Mouse (Mus musculus): ENCODE measurements around the gene Vwa5b2.

The Vwa5b2 gene

DNA sequence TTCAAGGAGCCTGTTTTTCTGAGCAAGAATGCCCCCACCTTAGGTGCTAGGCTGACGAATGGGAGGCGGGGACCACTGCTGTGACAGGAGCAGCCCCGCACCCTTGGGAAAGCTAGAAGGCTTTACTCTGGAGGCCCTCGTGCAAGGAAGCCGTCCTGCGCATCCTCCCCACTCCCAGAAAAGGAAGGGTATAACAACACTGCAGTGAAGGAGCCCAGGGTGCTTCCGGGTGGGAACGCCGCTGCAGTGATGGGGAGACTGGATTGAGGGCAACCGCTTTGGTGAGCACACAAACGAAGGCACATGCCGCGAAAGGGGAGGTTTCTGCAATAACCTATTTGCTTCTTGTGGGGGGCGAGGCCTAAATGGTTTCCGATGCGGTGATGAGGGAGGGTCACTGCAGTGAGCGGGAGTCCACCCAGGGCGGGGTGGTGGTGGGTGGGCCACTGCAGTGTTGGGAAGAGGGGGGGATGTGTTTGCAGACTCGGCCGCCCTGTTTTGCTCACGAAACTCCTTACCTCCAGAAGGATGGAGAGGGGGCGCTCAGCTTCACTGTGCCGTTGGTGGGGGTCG lies at the start of gene Vwa5b2:
TSS of gene Vwa5b2 (plus strand) at position 106 of the 573 bp plus-strand sequence.
- DNase-seq (ENCODE audit: extremely low spot score, low spot score): peak; percentile 48

DNA sequence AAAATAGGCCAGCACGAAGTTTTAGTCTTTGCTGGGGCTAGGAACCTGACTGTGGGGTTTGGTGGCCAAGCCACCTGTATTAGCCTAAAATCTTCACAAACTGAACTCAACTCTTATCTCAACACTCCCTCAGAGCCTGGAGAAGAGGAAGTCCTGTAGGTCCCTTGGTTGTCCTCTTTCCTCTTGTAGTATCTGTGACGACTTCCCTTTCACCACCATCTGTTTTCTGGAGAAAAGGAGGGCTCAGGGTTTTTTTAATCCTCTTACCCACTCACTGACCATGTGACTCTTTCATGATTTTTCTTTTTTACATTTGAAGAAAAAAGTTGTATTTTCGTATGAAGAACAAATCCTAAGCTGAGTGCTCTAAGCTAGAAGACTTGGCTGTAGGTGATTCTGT lies 49.6 kb upstream of the Vwa5b2 start:
- no peak for DNase-seq (ENCODE audit: extremely low spot score, low spot score)

DNA sequence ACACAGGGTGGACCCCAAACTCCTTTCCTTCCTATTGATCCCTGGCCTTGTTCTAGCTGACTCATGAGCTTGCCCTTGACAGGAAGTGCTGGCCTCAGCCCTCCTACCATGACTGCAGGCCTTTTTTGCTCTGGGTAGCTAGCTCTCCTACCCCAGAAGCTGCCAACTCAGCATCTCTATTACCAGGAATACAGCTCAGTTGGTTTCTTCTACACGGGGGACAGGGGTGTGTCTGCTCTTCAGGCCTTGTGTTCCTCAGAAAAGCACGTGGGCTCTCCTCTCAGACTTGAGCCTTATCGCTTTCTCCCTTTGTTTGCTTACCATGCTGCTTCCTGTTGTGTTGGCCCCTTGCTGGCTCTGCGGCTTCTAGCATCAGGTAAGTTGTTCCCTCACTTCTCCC lies 48.8 kb upstream of the Vwa5b2 start:
- DNase-seq (ENCODE audit: extremely low spot score, low spot score): no peak

DNA sequence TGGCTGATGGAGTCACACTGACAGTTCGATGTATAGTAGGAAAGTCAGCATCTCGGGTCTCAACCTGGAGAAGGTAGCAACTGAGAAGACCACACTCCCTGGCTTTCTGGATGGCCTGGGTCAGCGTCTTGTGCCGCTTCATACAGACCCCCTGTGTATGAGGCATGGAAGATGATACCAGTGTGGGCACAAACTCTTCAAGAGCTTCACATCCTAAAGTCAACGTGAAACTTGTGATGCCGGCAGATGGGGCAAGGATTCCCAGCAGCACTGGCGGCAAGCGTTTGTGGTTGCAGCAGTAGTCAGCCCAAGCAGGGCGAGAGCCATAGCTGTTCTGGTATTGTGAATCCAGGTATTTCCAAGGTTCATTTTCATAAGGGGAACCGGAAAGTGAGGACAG lies 43.6 kb upstream of the Vwa5b2 start:
- no peak for DNase-seq (ENCODE audit: extremely low spot score, low spot score)

DNA sequence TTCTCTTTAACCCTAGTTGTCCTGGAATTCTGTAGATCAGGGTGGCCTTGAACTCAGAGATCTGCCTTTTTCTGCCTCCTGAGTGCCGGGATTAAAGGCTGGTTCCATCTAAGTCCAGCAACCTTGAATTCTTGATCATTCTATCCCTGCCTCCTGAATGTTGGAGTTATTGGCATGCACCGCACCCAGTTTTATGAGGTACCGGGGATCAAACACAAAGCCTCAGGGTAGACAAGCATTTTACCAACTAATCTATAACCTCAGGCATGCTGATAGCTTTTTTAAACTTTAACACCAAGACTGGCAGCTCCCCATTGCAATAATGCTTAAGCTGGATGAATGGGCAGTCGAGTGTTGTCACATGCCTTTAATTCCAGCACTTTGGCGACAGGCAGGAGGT lies 41.8 kb upstream of the Vwa5b2 start:
- DNase-seq (ENCODE audit: extremely low spot score, low spot score): no peak

DNA sequence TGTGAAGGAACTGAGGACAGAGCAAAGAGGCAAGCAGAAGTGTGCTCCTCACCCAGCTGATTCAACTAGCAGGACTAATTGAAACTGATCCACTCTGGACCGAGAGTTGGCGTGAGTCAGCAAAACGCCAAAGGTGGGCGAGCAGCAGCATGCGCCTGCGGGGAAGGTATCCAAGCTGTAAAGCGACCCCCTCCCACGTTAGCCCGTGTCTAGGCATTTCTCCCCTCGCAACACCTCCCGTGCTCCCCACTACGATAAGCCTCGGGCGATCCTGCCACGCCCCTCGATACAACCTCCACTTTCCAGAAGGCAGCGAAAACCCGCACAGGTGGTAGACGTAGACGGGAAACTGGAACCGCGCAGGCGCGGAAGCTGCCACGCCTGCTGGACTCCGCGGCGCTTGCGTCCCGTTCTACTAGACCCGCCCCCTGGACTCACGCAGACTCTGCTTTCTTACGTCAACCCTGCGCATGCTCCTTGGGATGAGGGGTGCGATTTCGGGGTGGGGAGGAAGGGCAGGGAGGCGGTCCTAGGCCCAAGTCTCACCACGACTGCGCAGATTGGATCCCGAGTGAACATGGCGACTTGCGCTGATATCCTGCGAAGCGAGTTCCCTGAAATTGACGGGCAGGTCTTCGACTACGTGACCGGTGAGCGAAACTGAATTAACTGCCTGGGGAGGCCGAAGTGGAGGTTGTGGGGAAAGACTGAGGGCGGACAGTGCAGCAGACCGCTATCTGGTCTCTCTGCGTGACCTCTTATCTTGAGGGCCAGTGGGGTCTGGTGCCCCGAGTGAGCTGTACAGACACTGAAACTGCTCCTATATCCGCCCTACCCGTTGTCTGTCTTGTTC lies 40.9 kb upstream of the Vwa5b2 start, which contains the start of gene Abcf3:
TSS of gene Abcf3 (plus strand) at position 482 of the 853 bp plus-strand sequence.
- peak; percentile 95 for DNase-seq (ENCODE audit: extremely low spot score, low spot score)

DNA sequence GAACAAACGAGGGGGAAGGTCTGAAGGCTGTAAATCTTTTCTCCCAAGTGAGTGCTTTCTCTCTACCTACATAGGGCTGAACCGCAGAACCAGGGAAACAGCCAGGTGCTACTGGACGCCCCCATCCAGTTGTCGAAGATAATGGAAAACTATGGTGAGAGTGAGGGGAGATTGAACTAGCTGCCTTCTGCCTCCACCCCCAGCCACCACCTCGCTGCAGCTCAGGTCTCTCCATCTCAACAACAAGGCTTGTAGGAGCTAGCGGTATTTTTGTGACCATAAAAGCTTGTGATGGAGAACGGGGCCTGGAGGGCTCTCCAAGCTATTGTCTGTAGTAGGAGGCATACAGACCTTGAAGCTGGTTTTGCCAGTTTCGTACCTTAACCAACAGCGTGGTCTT lies 40.1 kb upstream of the Vwa5b2 start:
- DNase-seq (ENCODE audit: extremely low spot score, low spot score): no peak

DNA sequence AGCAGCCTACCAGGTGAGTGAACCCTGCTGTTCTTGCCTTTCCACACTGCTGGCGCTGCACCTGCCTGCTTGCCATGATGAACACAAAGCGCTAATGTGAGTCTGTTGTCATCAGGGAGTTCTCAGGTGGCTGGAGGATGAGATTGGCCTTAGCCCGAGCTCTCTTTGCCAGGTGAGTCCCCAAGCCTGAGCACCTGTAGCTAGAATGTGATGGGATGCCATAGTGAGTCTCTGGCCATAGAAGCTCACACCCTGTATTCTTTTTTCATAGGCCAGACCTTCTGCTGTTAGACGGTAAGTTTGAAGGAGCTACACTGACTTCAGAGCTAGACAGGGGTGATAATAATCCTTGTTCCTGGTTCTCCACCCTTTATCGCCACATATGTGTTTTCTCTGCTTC lies 37.6 kb upstream of the Vwa5b2 start:
- no peak for DNase-seq (ENCODE audit: extremely low spot score, low spot score)

DNA sequence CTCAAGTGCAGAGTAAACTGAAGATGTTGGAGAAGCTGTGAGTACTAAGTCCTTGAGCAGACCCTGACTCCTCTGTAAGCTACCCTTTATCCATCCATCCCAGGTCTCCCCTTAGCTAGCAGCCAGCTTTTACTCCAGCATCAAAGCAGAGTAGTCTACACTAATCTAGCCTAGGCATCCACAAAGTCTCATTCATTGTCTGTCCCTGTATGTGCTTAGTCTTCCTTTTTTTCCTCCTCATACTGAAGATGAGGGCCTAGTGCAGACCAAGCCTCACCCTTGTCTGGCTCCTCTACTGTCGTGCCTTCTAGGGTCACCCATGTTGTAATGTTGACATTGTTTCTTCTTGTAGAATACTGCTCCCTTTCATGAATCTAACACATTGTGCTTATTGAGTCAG lies 36.7 kb upstream of the Vwa5b2 start:
- DNase-seq (ENCODE audit: extremely low spot score, low spot score): no peak

DNA sequence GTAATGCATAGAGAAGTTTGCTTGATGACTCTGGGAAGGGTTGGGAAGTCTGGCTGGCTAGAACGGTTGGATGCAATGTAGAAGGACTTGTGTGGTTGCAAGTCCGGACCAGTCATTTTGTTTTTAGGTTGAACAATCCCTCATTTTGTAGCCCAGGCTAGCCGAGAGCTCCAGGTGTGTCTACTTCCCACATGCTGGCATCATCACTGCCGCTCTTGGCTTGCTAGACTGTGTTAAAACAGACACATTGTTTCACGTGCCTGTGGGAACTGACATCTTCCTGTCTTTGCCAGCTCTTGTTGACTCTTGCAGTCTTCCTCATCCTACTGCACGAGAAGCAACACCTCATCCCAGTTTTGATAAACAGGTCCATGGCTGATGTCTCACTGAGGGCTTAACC lies 34.3 kb upstream of the Vwa5b2 start:
- no peak for DNase-seq (ENCODE audit: extremely low spot score, low spot score)

DNA sequence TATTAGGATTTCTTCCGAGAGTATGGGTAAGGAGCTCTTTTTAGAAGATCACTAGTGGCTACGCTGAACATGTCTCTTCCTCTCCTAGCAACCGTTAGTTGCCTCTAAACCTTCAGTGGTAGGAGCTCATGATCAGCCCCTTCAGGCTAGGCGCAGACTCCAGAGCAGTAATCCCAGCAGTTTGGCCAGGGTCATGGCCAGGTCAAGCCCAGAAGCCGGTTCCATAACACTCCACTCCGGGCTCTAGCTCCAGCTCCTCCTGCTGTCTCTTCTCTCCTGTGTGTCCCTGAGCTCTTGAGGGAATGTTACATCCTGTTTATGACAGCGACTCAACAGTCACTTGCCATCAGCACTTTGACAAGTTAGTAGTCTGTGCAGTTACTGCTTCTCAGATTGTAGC lies 31.9 kb upstream of the Vwa5b2 start:
- DNase-seq (ENCODE audit: extremely low spot score, low spot score): no peak

DNA sequence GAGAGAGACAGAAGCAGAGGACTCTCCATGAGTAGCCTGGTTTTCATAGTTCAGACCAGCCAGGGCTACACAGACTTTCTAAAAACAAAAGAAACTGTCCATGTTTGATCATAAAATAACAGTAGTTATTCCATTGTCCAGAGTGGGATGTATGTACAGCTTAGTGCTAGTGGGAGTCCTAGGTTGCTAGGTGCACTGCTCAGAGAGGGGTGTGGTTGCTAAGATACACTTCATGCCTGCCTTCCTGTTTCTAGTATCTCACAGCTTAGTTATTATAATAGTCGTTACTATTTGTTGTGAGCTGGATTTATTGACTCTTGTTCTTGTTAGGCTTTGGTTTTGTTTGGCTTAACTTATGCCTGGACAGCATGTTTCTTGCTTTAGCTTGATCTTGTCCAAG lies 24.2 kb upstream of the Vwa5b2 start:
- no peak for DNase-seq (ENCODE audit: extremely low spot score, low spot score)

DNA sequence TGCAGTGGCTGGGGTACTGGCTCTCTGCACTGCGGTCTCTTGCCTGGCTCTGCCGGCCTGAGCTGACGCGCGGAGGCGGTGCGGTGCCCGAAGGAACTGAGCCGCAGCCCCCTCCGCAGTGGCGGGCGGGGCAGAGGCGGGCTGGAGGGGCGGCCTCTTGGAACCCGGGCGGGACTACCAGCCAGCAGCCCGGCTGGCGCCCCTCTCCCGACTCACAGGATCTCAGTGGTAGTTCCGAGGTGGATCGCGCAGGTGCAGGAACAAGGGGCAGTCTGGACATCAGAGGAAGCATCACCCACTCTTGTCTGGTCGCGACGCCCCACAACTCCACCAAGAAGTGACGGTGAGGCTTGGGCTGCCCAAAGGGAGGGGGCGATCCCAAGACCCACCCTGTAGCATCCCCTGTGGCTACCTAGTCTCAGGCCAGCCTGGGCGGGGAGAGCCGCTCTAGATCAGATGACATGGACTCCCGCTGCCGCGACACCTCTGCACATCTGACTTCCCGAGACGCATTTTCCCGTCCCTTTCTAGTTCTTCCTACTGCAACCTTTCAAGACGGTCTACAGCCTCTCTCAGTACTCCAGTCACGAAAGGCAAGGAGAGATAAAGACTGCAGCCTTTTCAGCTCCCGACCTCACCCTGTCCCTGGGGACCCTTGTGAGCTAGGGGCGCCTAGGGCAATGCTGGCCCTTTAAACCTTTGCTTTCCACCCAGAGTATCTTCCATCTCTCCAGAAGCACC lies 838 bp downstream of the Vwa5b2 start:
- peak; percentile 66 for DNase-seq (ENCODE audit: extremely low spot score, low spot score)

DNA sequence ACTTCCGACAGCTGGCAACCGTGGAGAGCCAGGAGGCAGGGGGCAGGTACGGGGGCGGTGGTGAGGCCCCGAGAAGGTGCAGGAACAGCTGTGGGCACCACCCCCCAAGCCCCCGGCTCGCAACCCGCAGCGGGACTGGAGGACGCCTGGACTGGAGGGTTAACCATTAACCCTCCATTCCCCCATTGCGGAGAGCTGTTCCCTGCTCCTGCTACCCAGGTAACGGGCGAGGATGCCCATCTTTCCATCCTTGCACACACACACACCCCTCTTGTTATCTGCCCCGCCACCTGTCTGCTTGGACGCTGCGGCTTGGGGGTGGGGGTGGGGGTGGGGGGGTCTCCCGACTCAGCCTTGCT lies 1.4 kb downstream of the Vwa5b2 start:
- DNase-seq (ENCODE audit: extremely low spot score, low spot score): peak; percentile 41

DNA sequence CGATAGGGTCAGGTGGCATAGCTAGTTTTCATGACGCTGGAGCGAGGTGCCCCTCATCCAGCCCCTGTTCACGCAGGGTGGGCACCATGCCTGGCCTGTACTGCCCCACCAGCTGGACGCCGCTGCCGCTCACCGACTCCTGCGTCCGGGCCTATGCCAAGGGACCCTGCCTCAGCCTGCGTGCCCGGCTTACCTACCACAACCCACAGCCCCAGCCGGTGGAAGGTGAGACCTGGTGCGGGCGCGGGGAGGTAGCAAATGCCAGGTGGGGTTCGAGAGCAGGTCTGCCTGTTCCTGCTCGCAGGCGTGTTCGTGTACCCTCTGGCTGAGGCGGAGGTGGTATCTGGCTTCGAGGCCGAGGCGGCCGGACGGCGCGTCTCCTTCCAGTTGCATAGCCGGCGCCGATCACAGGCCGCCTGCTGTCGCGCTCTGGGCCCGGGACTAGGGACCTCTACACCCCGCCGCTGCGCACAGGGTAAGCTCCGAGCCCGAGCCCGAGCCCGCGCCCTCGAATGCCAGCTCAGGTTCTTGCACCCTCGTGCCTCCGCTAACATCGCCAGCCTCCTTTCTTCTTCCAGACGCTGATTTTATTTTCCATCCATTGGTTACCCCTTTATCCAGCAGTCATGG lies 1.9 kb downstream of the Vwa5b2 start:
- DNase-seq (ENCODE audit: extremely low spot score, low spot score): peak; percentile 34

DNA sequence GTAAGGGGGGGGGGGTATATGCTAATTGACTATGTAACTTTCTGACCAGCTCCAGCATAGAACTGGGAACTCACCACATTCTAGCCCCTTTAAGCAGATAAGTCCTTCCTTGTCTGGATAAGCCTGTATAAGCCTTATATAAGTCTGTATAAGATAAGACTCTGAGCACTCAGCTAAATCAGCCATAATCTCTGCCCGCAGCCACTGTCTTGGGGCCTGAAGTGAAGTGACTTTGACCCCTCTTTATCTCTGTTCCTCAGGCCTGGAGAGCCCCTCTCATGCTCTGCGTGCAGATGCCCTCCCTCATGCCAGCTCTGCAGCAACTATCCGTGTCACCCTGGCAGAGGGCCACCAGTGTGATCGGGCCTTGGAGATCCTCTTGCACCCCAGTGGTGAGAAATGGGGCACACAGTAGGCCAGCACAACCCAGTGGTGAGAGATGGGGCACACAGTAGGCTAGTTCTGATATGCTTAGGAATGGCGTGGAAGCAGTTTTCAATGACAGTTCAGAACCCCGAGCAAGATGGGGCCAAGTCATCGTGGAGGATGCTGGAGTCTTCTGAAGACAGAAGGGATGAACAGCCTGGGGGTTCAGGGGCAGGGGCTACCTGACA lies 5.9 kb downstream of the Vwa5b2 start:
- DNase-seq (ENCODE audit: extremely low spot score, low spot score): no peak

DNA sequence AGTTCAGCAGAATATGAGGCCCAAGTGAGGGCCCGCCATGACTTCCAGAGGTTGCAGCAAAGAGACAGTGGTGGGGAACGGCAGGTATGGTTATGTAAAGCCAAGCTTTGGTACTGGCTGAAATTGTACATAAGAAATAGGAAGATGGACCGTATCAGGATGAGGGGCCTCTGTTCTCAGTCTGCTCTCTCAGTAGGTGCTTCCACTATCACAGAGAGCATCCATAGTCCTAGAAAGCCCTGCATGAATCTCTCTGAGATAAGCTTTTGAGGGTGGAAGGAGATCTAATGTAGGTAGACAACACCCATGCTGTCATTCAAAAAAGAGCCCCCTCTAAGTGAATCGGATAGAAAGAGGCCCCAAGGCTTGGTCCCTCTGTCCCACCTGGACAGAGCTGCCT lies 6.5 kb downstream of the Vwa5b2 start:
- no peak for DNase-seq (ENCODE audit: extremely low spot score, low spot score)

DNA sequence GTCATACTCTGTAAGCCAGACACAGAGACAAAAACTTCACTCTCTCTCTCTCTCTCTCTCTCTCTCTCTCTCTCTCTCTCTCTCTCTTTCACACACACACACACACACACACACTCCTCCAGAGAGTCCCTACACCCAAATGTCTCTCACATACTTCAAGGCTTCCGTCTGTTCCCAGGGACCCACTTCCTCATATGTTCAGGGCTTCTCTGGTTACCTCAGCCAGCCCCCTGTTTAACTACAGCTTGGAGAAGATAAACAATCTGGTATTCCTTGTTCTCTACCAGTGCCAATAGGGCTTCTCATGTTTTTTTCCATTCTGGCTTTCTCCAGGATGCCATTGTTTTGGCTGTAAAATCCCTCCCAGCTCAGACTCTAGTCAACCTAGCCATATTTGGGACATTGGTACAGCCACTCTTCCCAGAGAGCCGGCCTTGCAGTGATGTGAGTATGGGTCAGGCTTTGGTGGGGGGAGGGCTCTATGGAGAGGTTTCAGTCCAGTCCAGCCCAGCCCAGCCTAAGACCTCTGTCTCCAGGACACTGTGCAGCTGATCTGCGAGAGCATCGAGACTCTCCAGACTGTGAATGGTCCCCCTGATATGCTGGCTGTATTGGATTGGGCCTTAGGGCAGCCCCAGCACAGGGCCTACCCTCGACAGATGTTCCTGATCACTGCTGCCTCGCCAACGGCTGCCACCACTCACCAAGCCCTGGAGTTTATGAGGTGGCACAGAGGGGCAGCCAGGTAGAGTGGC lies 7.6 kb downstream of the Vwa5b2 start:
- DNase-seq (ENCODE audit: extremely low spot score, low spot score): no peak

DNA sequence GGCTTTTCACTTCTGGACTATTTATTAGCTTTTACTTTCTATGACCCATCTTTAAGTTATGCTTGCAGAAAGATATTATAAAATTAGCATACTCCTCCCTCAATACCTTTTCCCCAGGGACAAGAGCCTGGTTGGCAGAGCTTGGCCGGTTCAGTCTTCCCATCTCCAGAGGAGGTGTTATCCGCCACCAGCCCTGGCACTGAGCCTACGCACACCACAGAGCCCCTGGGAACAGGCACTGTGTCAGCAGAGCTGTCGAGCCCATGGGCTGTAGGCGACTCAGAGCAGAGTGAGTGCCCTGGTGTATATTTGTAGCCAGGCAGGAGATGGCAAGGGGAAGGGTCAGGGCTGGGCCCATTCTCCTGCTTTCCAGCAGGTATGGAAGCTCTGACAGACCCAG lies 11.2 kb downstream of the Vwa5b2 start:
- DNase-seq (ENCODE audit: extremely low spot score, low spot score): no peak

DNA sequence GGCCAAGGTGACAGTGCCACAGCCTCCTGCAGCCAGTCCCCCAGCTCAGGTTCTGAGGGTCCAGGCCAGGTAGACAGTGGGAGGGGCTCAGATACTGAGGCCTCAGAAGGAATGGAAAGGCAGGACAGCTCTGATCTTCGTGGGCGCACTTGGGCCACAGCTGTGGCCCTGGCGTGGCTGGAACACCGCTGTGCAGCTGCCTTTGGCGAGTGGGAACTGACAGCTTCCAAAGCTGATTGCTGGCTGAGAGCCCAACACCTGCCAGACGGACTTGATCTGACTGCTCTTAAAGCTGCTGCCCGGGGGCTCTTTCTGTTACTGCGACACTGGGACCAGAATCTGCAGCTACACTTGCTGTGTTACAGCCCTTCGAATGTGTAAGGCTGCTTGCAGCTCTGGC lies 15.4 kb downstream of the Vwa5b2 start:
- DNase-seq (ENCODE audit: extremely low spot score, low spot score): no peak

All from neural tube, embryonic 10.5 days (tissue).